Mouse (Mus musculus): Measurements from ENCODE around the gene Lsm4. TPM values are rescaled to one million over a fixed set of nuclear protein-coding genes. Genes with fewer than 3 reads are reported as not detected.

The Lsm4 gene
- total RNA-seq, 2 experiments from 2014 or later = 66.2 to 67.4 TPM

DNA sequence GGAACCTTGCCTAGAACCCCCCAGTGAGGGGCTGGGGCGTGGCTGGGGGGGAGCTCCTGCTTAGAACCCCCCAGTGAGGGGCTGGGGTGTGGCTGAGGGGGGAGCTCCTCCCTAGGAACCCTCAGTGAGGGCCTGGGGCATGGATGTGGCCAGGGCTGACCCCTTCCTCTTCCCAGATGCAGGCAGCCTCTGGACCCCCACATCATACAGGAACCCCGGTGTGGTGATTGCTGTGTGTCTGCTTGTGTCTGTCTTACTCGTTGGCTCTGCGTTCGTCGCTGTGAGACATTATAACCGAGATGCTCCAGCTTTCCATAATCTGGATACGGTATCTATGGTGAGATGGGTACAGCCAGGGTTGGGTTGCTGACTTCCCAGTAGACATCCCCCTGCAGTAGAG is 48.6 kb downstream of the Lsm4 start:
- no peak for DNase-seq (ENCODE audit: extremely low spot score in 1 of 2, low spot score in 1 of 2)

- no peak for DNase-seq (ENCODE audit: extremely low spot score in 1 of 2, low spot score in 1 of 2)
Measured at GRCm38 (mm10) chr8:70723486-70724210, 50.6 kb downstream of the Lsm4 start, which contains the start of gene Pde4c. Gene Pde4c, plus strand, starts transcription at chr8:70723720.

- DNase-seq (ENCODE audit: extremely low spot score in 1 of 2, low spot score in 1 of 2) = no peak
Measured at GRCm38 (mm10) chr8:70724216-70724615, 51.2 kb downstream of the Lsm4 start.

GRCm38 (mm10) chr8:70725792-70726447 is 52.9 kb downstream of the Lsm4 start:
- DNase-seq (ENCODE audit: extremely low spot score in 1 of 2, low spot score in 1 of 2) = no peak

DNA sequence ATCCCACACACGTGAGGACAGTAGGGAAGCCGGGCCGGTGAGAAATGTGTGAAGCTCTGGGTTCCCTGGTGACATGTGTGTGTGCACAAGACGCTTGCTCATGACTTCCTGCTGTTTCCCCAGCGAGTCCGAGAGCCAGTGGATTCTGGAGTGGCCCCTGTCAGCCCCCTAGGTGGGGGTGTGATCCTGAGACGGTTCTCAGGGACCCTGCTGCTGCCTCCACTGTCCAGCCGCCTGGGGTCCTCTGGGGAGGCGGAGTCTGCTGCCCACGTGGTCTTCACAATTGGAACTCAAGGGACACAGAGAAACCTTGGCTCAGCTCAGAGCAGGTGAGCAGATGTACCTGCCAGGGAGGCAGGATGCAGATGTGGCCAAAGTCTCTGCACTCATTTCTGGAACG is 53.7 kb downstream of the Lsm4 start:
- no peak for DNase-seq (ENCODE audit: extremely low spot score in 1 of 2, low spot score in 1 of 2)

Other genes with a start within 250 kb of the Lsm4 start
- 100 to 1,000 TPM; 166 to 172 TPM for gene Crtc1, start 233.7 kb upstream of the Lsm4 start, total RNA-seq (2021)
- 10 to 100 TPM; 54.1 to 60.7 TPM for gene Klhl26, start 196.3 kb upstream of the Lsm4 start, total RNA-seq (2021)
- gene Tmem59l, start 185.9 kb upstream of the Lsm4 start, total RNA-seq (2021) = 100 to 1,000 TPM; 318 to 351 TPM
- gene Crlf1, start 180.1 kb upstream of the Lsm4 start, total RNA-seq (2021) = 10 to 100 TPM; 45.2 to 49.5 TPM
- gene Rex1bd, start 166.5 kb upstream of the Lsm4 start, total RNA-seq (2021) = 100 to 1,000 TPM in 1 of 2 experiments, 10 to 100 TPM in 1; 91.1 to 101 TPM
- gene Uba52, start 162.4 kb upstream of the Lsm4 start, total RNA-seq (2021) = 1,000 to 10,000 TPM; 1,005 to 1,128 TPM
- 100 to 1,000 TPM; 432 to 468 TPM for gene Fkbp8, start 145.5 kb upstream of the Lsm4 start, total RNA-seq (2021)
- gene Kxd1, start 145.3 kb upstream of the Lsm4 start, total RNA-seq (2021) = 10 to 100 TPM; 37.8 to 38.0 TPM
- 10 to 100 TPM; 20.3 to 23.5 TPM for gene Ell, start 133.8 kb upstream of the Lsm4 start, total RNA-seq (2021)
- gene Isyna1, start 78.9 kb upstream of the Lsm4 start, total RNA-seq (2021) = 10 to 100 TPM; 41.5 to 47.0 TPM
- 100 to 1,000 TPM; 285 to 304 TPM for gene Ssbp4, start 64.4 kb upstream of the Lsm4 start, total RNA-seq (2021)
- gene Lrrc25, start 57.1 kb upstream of the Lsm4 start, total RNA-seq (2021) = 1 to 10 TPM in 1 of 2 experiments, under 1 TPM in 1; 0.63 to 1.0 TPM
- under 1 TPM in 1 of 2 experiments, not detected in 1; 0.26 TPM for gene Gdf15, start 40.8 kb upstream of the Lsm4 start, total RNA-seq (2021)
- gene Pgpep1, start 12.9 kb upstream of the Lsm4 start, total RNA-seq (2021) = 10 to 100 TPM; 21.1 to 25.1 TPM
- 100 to 1,000 TPM; 181 to 194 TPM for gene Jund, start 25.7 kb downstream of the Lsm4 start, total RNA-seq (2021)
- gene Iqcn, start 30.2 kb downstream of the Lsm4 start, total RNA-seq (2021) = under 1 TPM; 0.05 to 0.12 TPM
- gene Gm3336, start 45.3 kb downstream of the Lsm4 start, total RNA-seq (2021) = not detected
- 1 to 10 TPM in 1 of 2 experiments, under 1 TPM in 1; 0.89 to 1.2 TPM for gene Pde4c, start 50.5 kb downstream of the Lsm4 start, total RNA-seq (2021)
- 100 to 1,000 TPM; 789 to 843 TPM for gene Rab3a, start 81.4 kb downstream of the Lsm4 start, total RNA-seq (2021)
- 10 to 100 TPM; 41.7 to 42.2 TPM for gene Mpv17l2, start 87.7 kb downstream of the Lsm4 start, total RNA-seq (2021)
- gene Pik3r2, start 103.5 kb downstream of the Lsm4 start, total RNA-seq (2021) = 100 to 1,000 TPM; 154 to 159 TPM
- gene Mast3, start 131.8 kb downstream of the Lsm4 start, total RNA-seq (2021) = 100 to 1,000 TPM; 411 to 437 TPM
- gene Il12rb1, start 135.2 kb downstream of the Lsm4 start, total RNA-seq (2021) = 1 to 10 TPM in 1 of 2 experiments, under 1 TPM in 1; 0.94 to 1.4 TPM
- gene Arrdc2, start 166.5 kb downstream of the Lsm4 start, total RNA-seq (2021) = 10 to 100 TPM; 15.0 to 18.7 TPM
- gene Kcnn1, start 190.0 kb downstream of the Lsm4 start, total RNA-seq (2021) = 10 to 100 TPM; 19.4 to 22.4 TPM
- 10 to 100 TPM; 92.7 to 95.6 TPM for gene Ccdc124, start 200.7 kb downstream of the Lsm4 start, total RNA-seq (2021)
- 10 to 100 TPM in 1 of 2 experiments, 1 to 10 TPM in 1; 6.9 to 10.5 TPM for gene Slc5a5, start 219.5 kb downstream of the Lsm4 start, total RNA-seq (2021)
- gene Rpl18a, start 224.2 kb downstream of the Lsm4 start, total RNA-seq (2021) = 100 to 1,000 TPM; 634 to 770 TPM
- gene Map1s, start 232.7 kb downstream of the Lsm4 start, total RNA-seq (2021) = 10 to 100 TPM; 87.7 to 94.2 TPM

Data from layer of hippocampus, postnatal 25 days (tissue).